Mouse (Mus musculus) c-Kit-positive CD71-positive TER-119-negative erythroid progenitor cells, embryonic 14.5 days (primary cell): Measurements from ENCODE around the gene Ydjc.
"Not testable (repeated sequence)": the region's sequence is repeated elsewhere in the genome, so short reads cannot be mapped to it uniquely, and the experiment has no call there.

ENCODE experiments used
- DNase-seq: peaks from one replicate; pipeline ENCODE4 v3.0.0-alpha.2; 2013; ENCODE audit warnings: low read depth

The Ydjc gene

GRCm38 (mm10) chr16:17154346-17154745, 9.9 kb downstream of the Ydjc start:
- DNase-seq: no peak

GRCm38 (mm10) chr16:17165478-17165877, 21.1 kb downstream of the Ydjc start:
- DNase-seq: not testable (repeated sequence)

- no peak for DNase-seq
These were observed 22.8 kb downstream of the Ydjc start for GRCm38 (mm10) chr16:17167179-17167578.

GRCm38 (mm10) chr16:17168049-17168448, 23.6 kb downstream of the Ydjc start:
- DNase-seq: no peak

- DNase-seq: no peak
These were observed 31.3 kb downstream of the Ydjc start for GRCm38 (mm10) chr16:17175765-17176164.

- no peak for DNase-seq
These were observed 33.3 kb downstream of the Ydjc start for GRCm38 (mm10) chr16:17177623-17178170.

GRCm38 (mm10) chr16:17179706-17180105, 35.3 kb downstream of the Ydjc start:
- no peak for DNase-seq

- DNase-seq: no peak
These were observed 37.0 kb downstream of the Ydjc start for GRCm38 (mm10) chr16:17181382-17181781.

- DNase-seq: no peak
These were observed 37.7 kb downstream of the Ydjc start for GRCm38 (mm10) chr16:17182136-17182535.

- DNase-seq: no peak
These were observed 38.6 kb downstream of the Ydjc start for GRCm38 (mm10) chr16:17183003-17183402.

- DNase-seq: no peak
These were observed 41.1 kb downstream of the Ydjc start for GRCm38 (mm10) chr16:17185475-17185874.

- no peak for DNase-seq
These were observed 49.4 kb downstream of the Ydjc start for GRCm38 (mm10) chr16:17193823-17194222.

GRCm38 (mm10) chr16:17200121-17200952, 55.9 kb downstream of the Ydjc start:
- DNase-seq: peak; percentile 27

GRCm38 (mm10) chr16:17200953-17201707, 56.7 kb downstream of the Ydjc start:
- peak; percentile 81 for DNase-seq

GRCm38 (mm10) chr16:17201977-17202376, 57.6 kb downstream of the Ydjc start:
- DNase-seq: peak; percentile 42

GRCm38 (mm10) chr16:17202549-17202948, 58.1 kb downstream of the Ydjc start, which contains the start of gene Ube2l3:
Ube2l3 (minus strand) TSS chr16:17202649.
- DNase-seq: no peak

GRCm38 (mm10) chr16:17204990-17205389, 60.6 kb downstream of the Ydjc start:
- peak; percentile 50 for DNase-seq

GRCm38 (mm10) chr16:17208389-17209361, 64.3 kb downstream of the Ydjc start, which contains the start of gene Rimbp3:
Rimbp3 (plus strand) TSS chr16:17208603.
- DNase-seq: peak; percentile 75

- no peak for DNase-seq
These were observed 65.1 kb downstream of the Ydjc start for GRCm38 (mm10) chr16:17209404-17209960.
